Mouse (Mus musculus): ENCODE measurements around the gene Usp53. TPM values are rescaled to one million over a fixed set of nuclear protein-coding genes. Genes with fewer than 3 reads are reported as not detected.

Usp53 gene
- total RNA-seq (2015; ENCODE audit: low replicate concordance) (0.72 and 0.84 TPM in 2 replicates), total RNA-seq (2017; ENCODE audit: low replicate concordance) (0.76 and 1.4 TPM in 2 replicates)

GRCm38 (mm10) chr3:122984249-122985182, at the start of gene Usp53:
Usp53 (minus strand) TSS chr3:122984510.
- peak; percentile 91 for ATAC-seq (replicated peaks; ENCODE audit: low FRiP score, poor library complexity, severe bottlenecking)

- no peak for ATAC-seq (replicated peaks; ENCODE audit: low FRiP score, poor library complexity, severe bottlenecking)
These were observed 49.5 kb upstream of the Usp53 start for GRCm38 (mm10) chr3:123033804-123034203.

- no peak for ATAC-seq (replicated peaks; ENCODE audit: low FRiP score, poor library complexity, severe bottlenecking)
These were observed 41.3 kb upstream of the Usp53 start for GRCm38 (mm10) chr3:123025634-123026033.

GRCm38 (mm10) chr3:123024496-123025234, 40.4 kb upstream of the Usp53 start:
- no peak for ATAC-seq (replicated peaks; ENCODE audit: low FRiP score, poor library complexity, severe bottlenecking)

GRCm38 (mm10) chr3:123018792-123019191, 34.5 kb upstream of the Usp53 start:
- ATAC-seq (replicated peaks; ENCODE audit: low FRiP score, poor library complexity, severe bottlenecking) = no peak

- no peak for ATAC-seq (replicated peaks; ENCODE audit: low FRiP score, poor library complexity, severe bottlenecking)
These were observed 29.2 kb upstream of the Usp53 start for GRCm38 (mm10) chr3:123013476-123013875.

GRCm38 (mm10) chr3:123009417-123009816, 25.1 kb upstream of the Usp53 start:
- ATAC-seq (replicated peaks; ENCODE audit: low FRiP score, poor library complexity, severe bottlenecking) = no peak

GRCm38 (mm10) chr3:123007386-123007785, 23.1 kb upstream of the Usp53 start:
- ATAC-seq (replicated peaks; ENCODE audit: low FRiP score, poor library complexity, severe bottlenecking) = no peak

GRCm38 (mm10) chr3:123001053-123001452, 16.7 kb upstream of the Usp53 start:
- ATAC-seq (replicated peaks; ENCODE audit: low FRiP score, poor library complexity, severe bottlenecking) = no peak

GRCm38 (mm10) chr3:122998511-122998910, 14.2 kb upstream of the Usp53 start:
- no peak for ATAC-seq (replicated peaks; ENCODE audit: low FRiP score, poor library complexity, severe bottlenecking)

GRCm38 (mm10) chr3:122996968-122997367, 12.7 kb upstream of the Usp53 start:
- no peak for ATAC-seq (replicated peaks; ENCODE audit: low FRiP score, poor library complexity, severe bottlenecking)

GRCm38 (mm10) chr3:122986906-122987305, 2.6 kb upstream of the Usp53 start:
- ATAC-seq (replicated peaks; ENCODE audit: low FRiP score, poor library complexity, severe bottlenecking) = no peak

GRCm38 (mm10) chr3:122986386-122986785, 2.1 kb upstream of the Usp53 start:
- no peak for ATAC-seq (replicated peaks; ENCODE audit: low FRiP score, poor library complexity, severe bottlenecking)

GRCm38 (mm10) chr3:122985183-122985944, 1.1 kb upstream of the Usp53 start:
- no peak for ATAC-seq (replicated peaks; ENCODE audit: low FRiP score, poor library complexity, severe bottlenecking)

- ATAC-seq (replicated peaks; ENCODE audit: low FRiP score, poor library complexity, severe bottlenecking) = peak; percentile 47
These were observed 461 bp downstream of the Usp53 start for GRCm38 (mm10) chr3:122983849-122984248.

- ATAC-seq (replicated peaks; ENCODE audit: low FRiP score, poor library complexity, severe bottlenecking) = no peak
These were observed 8.3 kb downstream of the Usp53 start for GRCm38 (mm10) chr3:122975964-122976363.

- ATAC-seq (replicated peaks; ENCODE audit: low FRiP score, poor library complexity, severe bottlenecking) = no peak
These were observed 8.9 kb downstream of the Usp53 start for GRCm38 (mm10) chr3:122975363-122975762.

- no peak for ATAC-seq (replicated peaks; ENCODE audit: low FRiP score, poor library complexity, severe bottlenecking)
These were observed 9.5 kb downstream of the Usp53 start for GRCm38 (mm10) chr3:122974833-122975232.

GRCm38 (mm10) chr3:122972126-122972822, 12.0 kb downstream of the Usp53 start:
- ATAC-seq (replicated peaks; ENCODE audit: low FRiP score, poor library complexity, severe bottlenecking) = no peak

Data from erythroid progenitor cell, adult 5-6 weeks (primary cell).